Mouse (Mus musculus) lung, postnatal 0 days (tissue): Measurements from ENCODE around the gene Ubl4b. TPM values are rescaled to one million over a fixed set of nuclear protein-coding genes. Genes with fewer than 3 reads are reported as not detected.

ENCODE experiments used
- ATAC-seq: fragments of 200-750 bp; cut with Nextera tagmentation; 2 replicates; pipeline ENCODE4 v1.8.0; 2017; ENCODE audit warnings: moderate library complexity
- DNase-seq: peaks from one replicate; pipeline ENCODE4 v3.0.0-alpha.2; 2016; ENCODE audit warnings: low spot score
- H3K27ac ChIP-seq: fragments of 300-500 bp; sonication (generic); 2 replicates; pipeline ENCODE4 v1.5.1; 2014; ENCODE audit warnings: antibody characterized with exemption, mild to moderate bottlenecking, low read length, mixed read lengths
- H3K27me3 ChIP-seq: fragments of 300-500 bp; sonication (generic); replicated peaks from 2 replicates; pipeline ENCODE4 v1.6.1; 2014; ENCODE audit warnings: low read length, mixed read lengths; ENCODE audit not compliant: insufficient read depth
- H3K36me3 ChIP-seq: fragments of 300-500 bp; sonication (generic); 2 replicates; pipeline ENCODE4 v1.6.1; 2014; ENCODE audit warnings: low read length, mixed read lengths; ENCODE audit not compliant: insufficient read depth
- H3K4me1 ChIP-seq: fragments of 300-500 bp; sonication (generic); 2 replicates; pipeline ENCODE4 v1.6.1; 2014; ENCODE audit warnings: antibody characterized with exemption, low read depth, low read length, mixed read lengths; ENCODE audit not compliant: insufficient read depth
- H3K4me2 ChIP-seq: fragments of 300-500 bp; sonication (generic); replicated peaks from 2 replicates; pipeline ENCODE4 v1.6.1; 2014; ENCODE audit warnings: low read depth, mild to moderate bottlenecking, low read length, moderate library complexity, mixed read lengths
- H3K4me3 ChIP-seq: fragments of 300-500 bp; sonication (generic); 2 replicates; pipeline ENCODE4 v1.5.1; 2014; ENCODE audit warnings: low read depth, low read length
- H3K9ac ChIP-seq: fragments of 300-500 bp; sonication (generic); replicated peaks from 2 replicates; pipeline ENCODE4 v1.6.1; 2014; ENCODE audit warnings: low read depth, mild to moderate bottlenecking
- H3K9me3 ChIP-seq: fragments of 300-500 bp; sonication (generic); 2 replicates; pipeline ENCODE4 v1.6.1; 2016; ENCODE audit warnings: low read length, mixed read lengths
- CTCF ChIP-seq: IDR thresholded peaks from 2 replicates; pipeline ENCODE4 v1.5.1; 2016; ENCODE audit warnings: antibody characterized with exemption, mild to moderate bottlenecking
- EP300 ChIP-seq: IDR thresholded peaks from 2 replicates; pipeline ENCODE4 v1.6.1; 2016; ENCODE audit warnings: antibody characterized with exemption, mild to moderate bottlenecking, control low read depth
- WGBS: fragments of 180-500 bp; shearing (Covaris S2); extraction: QIAGEN DNeasy Blood & Tissue Kit; methylation state at CpG from one replicate; pipeline ENCODE4 v1.1.7; 2014; 5-methylcytosine and 5-hydroxymethylcytosine counted together
- polyA plus RNA-seq: library from polyadenylated mRNA; unstranded; fragments of >200 nt; fragmentation: Nextera tagmentation; extraction: Ambion mirVana; gene quantifications from 2 replicates; pipeline ENCODE4 v1.2.1, GENCODE M21; 2015

Ubl4b gene
- polyA plus RNA-seq, 1 experiment from 2014 or later: not detected

- H3K36me3 ChIP-seq: no peaks in the 10 kb centered on the region
- no peaks in the 10 kb centered on the region for H3K27me3 ChIP-seq
- no peak overlapping the region for H3K4me3 ChIP-seq
- no peak overlapping the region for H3K27ac ChIP-seq
- TF ChIP-seq EP300: no peak
- no peak for TF ChIP-seq CTCF
- H3K4me2 ChIP-seq: no peak overlapping the region
- DNase-seq (no peak), ATAC-seq (no peak)
- no peaks in the 10 kb centered on the region for H3K9me3 ChIP-seq
- WGBS: 76% methylated on average over 4 of the region's 4 CpGs
- no peaks in the 10 kb centered on the region for H3K4me1 ChIP-seq
- H3K9ac ChIP-seq: no peak overlapping the region
Measured at GRCm38 (mm10) chr3:107506531-107506930, 48.3 kb downstream of the Ubl4b start.

DNA sequence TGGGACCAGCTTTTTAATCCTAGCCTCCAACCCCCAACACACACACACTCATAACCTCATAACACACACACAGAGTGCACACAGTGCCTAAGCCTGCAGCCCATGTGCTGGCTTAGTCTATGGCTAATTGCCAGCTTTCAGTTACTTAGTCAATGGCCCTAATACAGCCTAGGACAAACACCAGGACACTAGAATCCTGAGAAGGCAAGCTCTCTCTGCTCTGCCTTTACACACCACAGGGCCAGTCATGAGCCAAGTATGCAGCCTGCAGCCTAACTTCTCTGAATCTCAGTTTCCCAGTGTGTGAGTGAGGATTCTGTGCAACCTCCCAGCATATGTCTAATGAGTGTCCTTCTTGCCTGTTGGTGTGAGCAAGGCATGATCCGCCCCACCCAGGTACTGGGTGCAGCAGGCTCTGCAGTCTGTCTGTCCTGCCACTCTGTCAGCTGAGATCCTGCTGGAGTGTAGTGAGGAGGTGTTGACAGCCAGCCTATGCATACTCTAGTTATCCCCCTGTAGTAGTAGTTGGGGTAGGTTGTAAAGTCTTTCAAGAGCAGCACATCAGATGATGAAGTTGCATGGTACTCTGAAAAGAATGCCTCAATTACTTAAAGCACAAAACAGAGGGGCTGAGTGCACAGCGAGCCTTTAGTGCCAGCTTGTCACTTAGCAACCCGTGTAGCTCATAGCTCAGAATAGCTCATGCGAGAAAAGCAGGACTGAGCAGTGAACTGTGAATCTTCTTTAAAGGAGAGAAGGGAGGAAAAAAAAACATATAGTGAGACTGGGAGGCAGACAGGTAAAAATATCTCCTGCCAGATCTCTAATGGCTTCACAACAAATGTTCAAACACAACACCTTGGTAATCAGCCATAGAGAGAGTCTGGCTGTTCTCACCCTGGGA is 49.2 kb downstream of the Ubl4b start:
- Histone ChIP-seq H3K4me1 (no peaks in the 10 kb centered on the region), H3K36me3 (no peaks in the 10 kb centered on the region), H3K27me3 (no peaks in the 10 kb centered on the region), H3K4me2 (no peak overlapping the region), H3K27ac (no peak overlapping the region), H3K9ac (no peak overlapping the region), H3K9me3 (no peaks in the 10 kb centered on the region), H3K4me3 (no peak overlapping the region)
- whole genome bisulfite sequencing: 60% methylated on average over 4 of the region's 4 CpGs
- no peak for DNase-seq
- TF ChIP-seq CTCF: no peak
- no peak for TF ChIP-seq EP300
- ATAC-seq: no peak

- H3K4me3 ChIP-seq: no peak overlapping the region
- ATAC-seq (no peak), DNase-seq (no peak)
- H3K4me1 ChIP-seq: no peaks in the 10 kb centered on the region
- H3K36me3 ChIP-seq: no peaks in the 10 kb centered on the region
- WGBS: 25% methylated on average over 1 of the region's 1 CpGs
- H3K27me3 ChIP-seq: no peaks in the 10 kb centered on the region
- H3K27ac ChIP-seq: no peak overlapping the region
- H3K9me3 ChIP-seq: no peaks in the 10 kb centered on the region
- no peak overlapping the region for H3K9ac ChIP-seq
- no peak overlapping the region for H3K4me2 ChIP-seq
- TF ChIP-seq EP300 (no peak), CTCF (no peak)
Measured at GRCm38 (mm10) chr3:107504542-107504941, 50.3 kb downstream of the Ubl4b start.

- H3K9me3 ChIP-seq: no peaks in the 10 kb centered on the region
- H3K9ac ChIP-seq: no peak overlapping the region
- WGBS: 88% methylated on average over 2 of the region's 2 CpGs
- no peak overlapping the region for H3K4me3 ChIP-seq
- H3K27me3 ChIP-seq: no peaks in the 10 kb centered on the region
- H3K4me1 ChIP-seq: no peaks in the 10 kb centered on the region
- H3K27ac ChIP-seq: no peak overlapping the region
- no peaks in the 10 kb centered on the region for H3K36me3 ChIP-seq
- ATAC-seq (no peak), DNase-seq (no peak)
- no peak for TF ChIP-seq EP300
- no peak for TF ChIP-seq CTCF
- H3K4me2 ChIP-seq: no peak overlapping the region
Measured at GRCm38 (mm10) chr3:107503716-107504115, 51.2 kb downstream of the Ubl4b start.

Other genes with a start within 250 kb of the Ubl4b start
- gene Rbm15, start 221.4 kb downstream of the Ubl4b start, polyA plus RNA-seq: 7.2 and 7.5 TPM in 2 replicates
- gene Kcnc4, start 95.5 kb downstream of the Ubl4b start, polyA plus RNA-seq: 0.02 TPM in 1 of 2 replicates, not detected in the other
- 0.38 and 0.84 TPM in 2 replicates for gene Slc6a17, start 37.1 kb downstream of the Ubl4b start, polyA plus RNA-seq
- not detected in 2 replicates for gene Alx3, start 40.0 kb upstream of the Ubl4b start, polyA plus RNA-seq
- not detected in 2 replicates for gene Gm10961, start 76.2 kb upstream of the Ubl4b start, polyA plus RNA-seq
- gene Strip1, start 76.6 kb upstream of the Ubl4b start, polyA plus RNA-seq: 24.9 and 26.9 TPM in 2 replicates
- gene Ahcyl1, start 141.5 kb upstream of the Ubl4b start, polyA plus RNA-seq: 37.1 and 39.3 TPM in 2 replicates
- gene Csf1, start 205.4 kb upstream of the Ubl4b start, polyA plus RNA-seq: 10.9 and 14.3 TPM in 2 replicates